ENCODE assay signal across 16 mouse cellular contexts in genomic region chr14:115156597-115156996, GRCm38 (mm10).
"Had no signal": no experiment of that assay in that cellular context is flagged by ENCODE, and none has a peak within 500 bp of the region (broad histone marks: within the 10 kb centered on the region; RNA-seq: fewer than 3 reads in every experiment).

No protein-coding gene starts in this region.

- H3K27me3 ChIP-seq: limb, embryonic 12.5 days; limb, embryonic 15.5 days had no signal

- DNase-seq: kidney, adult 2 months; kidney, postnatal 10 days; kidney, postnatal 36 days; layer of hippocampus, postnatal 36 days; left cerebral cortex, postnatal 4 days; liver, postnatal 0 days; lung, embryonic 14.5 days; thymus, adult 18-20 months; thymus, postnatal 36 days had no signal

- H3K4me3 ChIP-seq: left cerebral cortex, adult 2 months; limb, embryonic 12.5 days; limb, embryonic 15.5 days had no signal

- H3K36me3 ChIP-seq: limb, embryonic 12.5 days; limb, embryonic 15.5 days had no signal

- ATAC-seq: liver, postnatal 0 days; lung, postnatal 0 days had no signal

- H3K27ac ChIP-seq: left cerebral cortex, adult 2 months; limb, embryonic 12.5 days; limb, embryonic 15.5 days; liver, embryonic 14.5 days; macrophage had no signal

- H3K4me2 ChIP-seq: limb, embryonic 12.5 days; limb, embryonic 15.5 days; liver, embryonic 11.5 days; lung, embryonic 14.5 days had no signal

- H3K9me3 ChIP-seq: limb, embryonic 12.5 days; limb, embryonic 15.5 days had no signal

- H3K4me1 ChIP-seq: limb, embryonic 12.5 days; limb, embryonic 15.5 days had no signal

- H3K9ac ChIP-seq: limb, embryonic 12.5 days; limb, embryonic 15.5 days; liver, embryonic 14.5 days; liver, postnatal 0 days; lung, embryonic 14.5 days had no signal
